Mouse (Mus musculus) MEL (cell line): ENCODE data around the gene Rnf212b. TPM values are rescaled to one million over a fixed set of nuclear protein-coding genes. Genes with fewer than 3 reads are reported as not detected.
A peak's percentile ranks its signal among the peaks of the same experiment; 100 is the strongest.

Source experiments
- DNase-seq: peaks from one replicate; pipeline ENCODE4 v3.0.0; 2011; ENCODE audit warnings: low read depth, low spot score
- H3K27ac ChIP-seq: 2 replicates; pipeline ENCODE4 v1.5.1; 2012; ENCODE audit warnings: low read depth, mild to moderate bottlenecking, control low read depth, low read length, moderate library complexity; ENCODE audit not compliant: control insufficient read depth
- H3K27me3 ChIP-seq, 2 experiments: fragments of 150-350 bp in 1 of 2; sonication (generic) in 1 of 2; 2 replicates each; pipeline ENCODE4 v1.6.1; 2012; ENCODE audit warnings: low read length in 2 of 2, mild to moderate bottlenecking in 2 of 2, improper control_type of control experiment in 1 of 2, moderate library complexity in 1 of 2; ENCODE audit not compliant: insufficient read depth in 2 of 2, control insufficient read depth in 1 of 2
- H3K36me3 ChIP-seq, 2 experiments: 2 replicates each; pipeline ENCODE4 v1.6.1; 2012 to 2014; ENCODE audit warnings: low read length in 2 of 2, improper control_type of control experiment in 1 of 2, inconsistent platforms in 1 of 2, mild to moderate bottlenecking in 1 of 2; ENCODE audit not compliant: insufficient read depth in 2 of 2, control insufficient read depth in 1 of 2
- H3K4me1 ChIP-seq, 2 experiments: fragments of 150-350 bp in 1 of 2; sonication (generic) in 1 of 2; 2 replicates each; pipeline ENCODE4 v1.6.1; 2012; ENCODE audit warnings: low read length in 2 of 2, improper control_type of control experiment in 1 of 2, mild to moderate bottlenecking in 1 of 2; ENCODE audit not compliant: insufficient read depth in 2 of 2, control insufficient read depth in 1 of 2
- H3K4me3 ChIP-seq, 2 experiments: fragments of 150-350 bp in 1 of 2; sonication (generic) in 1 of 2; 2 replicates each; pipeline ENCODE4 v1.5.1; 2012; ENCODE audit warnings: low read depth in 2 of 2, low read length in 2 of 2, mild to moderate bottlenecking in 2 of 2, moderate library complexity in 2 of 2, control low read depth in 1 of 2, improper control_type of control experiment in 1 of 2; ENCODE audit not compliant: control insufficient read depth in 1 of 2, insufficient read depth in 1 of 2
- H3K79me2 ChIP-seq: 2 replicates; pipeline ENCODE4 v1.6.1; 2012; ENCODE audit warnings: mild to moderate bottlenecking, low read length, moderate library complexity; ENCODE audit not compliant: control insufficient read depth, poor library complexity, insufficient read depth
- H3K9ac ChIP-seq: 2 replicates; pipeline ENCODE4 v1.6.1; 2012; ENCODE audit warnings: low read depth, mild to moderate bottlenecking, control low read depth, low read length, moderate library complexity; ENCODE audit not compliant: control insufficient read depth, poor library complexity, severe bottlenecking
- H3K9me3 ChIP-seq: fragments of 150-350 bp; sonication (generic); replicated peaks from 2 replicates; pipeline ENCODE4 v1.6.1; 2012; ENCODE audit warnings: mild to moderate bottlenecking, low read length, improper control_type of control experiment, moderate library complexity; ENCODE audit not compliant: insufficient read depth
- CHD2 ChIP-seq: IDR thresholded peaks from 2 replicates; pipeline ENCODE4 v1.6.1; 2011; ENCODE audit warnings: low read length, improper control_type of control experiment
- E2F4 ChIP-seq: IDR thresholded peaks from 2 replicates; pipeline ENCODE4 v1.6.1; 2011; ENCODE audit warnings: low read depth, low read length, improper control_type of control experiment, borderline replicate concordance
- ELF1 ChIP-seq: IDR thresholded peaks from 2 replicates; pipeline ENCODE4 v1.6.1; 2014; ENCODE audit warnings: low read depth, mild to moderate bottlenecking, inconsistent platforms, low read length, improper control_type of control experiment, moderate library complexity
- ETS1 ChIP-seq: IDR thresholded peaks from 2 replicates; pipeline ENCODE4 v1.6.1; 2012; ENCODE audit warnings: low read depth, mild to moderate bottlenecking, inconsistent platforms, low read length, improper control_type of control experiment, moderate library complexity
- GATA1 ChIP-seq: IDR thresholded peaks from 2 replicates; pipeline ENCODE4 v1.6.1; 2011; ENCODE audit warnings: low read depth, low read length, improper control_type of control experiment
- HCFC1 ChIP-seq: IDR thresholded peaks from 2 replicates; pipeline ENCODE4 v1.6.1; 2012; ENCODE audit warnings: low read depth, mild to moderate bottlenecking, inconsistent platforms, low read length, improper control_type of control experiment, moderate library complexity
- JUND ChIP-seq: IDR thresholded peaks from 2 replicates; pipeline ENCODE4 v1.6.1; 2011; ENCODE audit warnings: low read depth, mild to moderate bottlenecking, improper control_type of control experiment, low read length
- MAFK ChIP-seq: IDR thresholded peaks from 2 replicates; pipeline ENCODE4 v1.6.1; 2011; ENCODE audit warnings: low read depth, mild to moderate bottlenecking, low read length, improper control_type of control experiment, borderline replicate concordance
- MEF2A ChIP-seq: IDR thresholded peaks from 2 replicates; pipeline ENCODE4 v1.6.1; 2014; ENCODE audit warnings: low read depth, mild to moderate bottlenecking, inconsistent platforms, low read length, improper control_type of control experiment; ENCODE audit not compliant: poor library complexity, insufficient replicate concordance, severe bottlenecking; ENCODE audit errors: extremely low read depth
- MXI1 ChIP-seq: IDR thresholded peaks from 2 replicates; pipeline ENCODE4 v1.6.1; 2011; ENCODE audit warnings: mild to moderate bottlenecking, low read depth, low read length, improper control_type of control experiment
- MYC ChIP-seq: IDR thresholded peaks from 2 replicates; pipeline ENCODE4 v1.6.1; 2011; ENCODE audit warnings: low read depth, mild to moderate bottlenecking, low read length, improper control_type of control experiment, moderate library complexity
- NELFE ChIP-seq: IDR thresholded peaks from 2 replicates; pipeline ENCODE4 v1.6.1; 2011; ENCODE audit warnings: low read depth, low read length, improper control_type of control experiment
- NRF1 ChIP-seq: IDR thresholded peaks from 2 replicates; pipeline ENCODE4 v1.6.1; 2014; ENCODE audit warnings: low read depth, mild to moderate bottlenecking, inconsistent platforms, low read length, improper control_type of control experiment, moderate library complexity; ENCODE audit not compliant: poor library complexity, insufficient read depth, severe bottlenecking
- POLR2A ChIP-seq, 2 experiments: IDR thresholded peaks; 2 replicates each; pipeline ENCODE4 v1.6.1; 2011 to 2012; ENCODE audit warnings: low read length in 2 of 2, mild to moderate bottlenecking in 2 of 2, control low read depth in 1 of 2, improper control_type of control experiment in 1 of 2, low read depth in 1 of 2, moderate library complexity in 1 of 2; ENCODE audit not compliant: control insufficient read depth in 1 of 2, insufficient read depth in 1 of 2, poor library complexity in 1 of 2
- POLR2AphosphoS2 ChIP-seq: IDR thresholded peaks from 2 replicates; pipeline ENCODE4 v1.6.1; 2011; ENCODE audit warnings: low read length, improper control_type of control experiment
- RCOR1 ChIP-seq: IDR thresholded peaks from 2 replicates; pipeline ENCODE4 v1.6.1; 2012; ENCODE audit warnings: low read depth, mild to moderate bottlenecking, inconsistent platforms, low read length, improper control_type of control experiment
- SMC3 ChIP-seq: IDR thresholded peaks from 2 replicates; pipeline ENCODE4 v1.6.1; 2011; ENCODE audit warnings: low read depth, low read length, improper control_type of control experiment
- TAL1 ChIP-seq: IDR thresholded peaks from 2 replicates; pipeline ENCODE4 v1.6.1; 2012; ENCODE audit warnings: mild to moderate bottlenecking, inconsistent platforms, low read length, moderate library complexity, mixed read lengths
- UBTF ChIP-seq: IDR thresholded peaks from 2 replicates; pipeline ENCODE4 v1.6.1; 2012; ENCODE audit warnings: low read depth, mild to moderate bottlenecking, inconsistent platforms, low read length, improper control_type of control experiment, moderate library complexity, borderline replicate concordance; ENCODE audit not compliant: insufficient read depth
- ZKSCAN1 ChIP-seq: IDR thresholded peaks from 2 replicates; pipeline ENCODE4 v1.6.1; 2012; ENCODE audit warnings: low read depth, mild to moderate bottlenecking, inconsistent platforms, low read length, improper control_type of control experiment, moderate library complexity
- ZMIZ1 ChIP-seq: IDR thresholded peaks from 2 replicates; pipeline ENCODE4 v1.6.1; 2012; ENCODE audit warnings: low read depth, mild to moderate bottlenecking, inconsistent platforms, low read length, improper control_type of control experiment, moderate library complexity
- polyA plus RNA-seq, 2 experiments: library from polyadenylated mRNA; stranded (reverse) in 1 of 2; unstranded in 1 of 2; fragments of >175 nt in 1 of 2; fragments of >200 nt in 1 of 2; gene quantifications; 2 replicates each; pipeline versions ENCODE4 v1.2.1 to v1.2.4; 2012; ENCODE audit warnings: low replicate concordance in 2 of 2, low read depth in 1 of 2; ENCODE audit not compliant: insufficient read length in 2 of 2, insufficient read depth in 1 of 2, missing spikeins in 1 of 2
- total RNA-seq: library from RNA; depleted of rRNA; stranded (reverse); fragments of 300-350 nt; gene quantifications from 2 replicates; pipeline ENCODE4 v1.2.3, GENCODE M21; 2012

Rnf212b gene
- total and polyA plus RNA-seq, 3 experiments: not detected

GRCm38 (mm10) chr14:54793894-54794830 is 19.8 kb upstream of the Rnf212b start (continued):
- no peak for TF ChIP-seq ELF1
- no peak for TF ChIP-seq CHD2
- no peak for TF ChIP-seq ZKSCAN1
- TF ChIP-seq POLR2A (IDR thresholded peaks at IDR 0.05; ENCODE audit: control insufficient read depth in 1 of 2, insufficient read depth in 1 of 2, low read depth in 1 of 2, low read length in 2 of 2, poor library complexity in 1 of 2): no peak
- no peak for TF ChIP-seq ZMIZ1
- peak; percentile 71 for TF ChIP-seq RCOR1
- no peak for TF ChIP-seq MAFK
- peak; percentile 75 for TF ChIP-seq ETS1
- no peak for TF ChIP-seq UBTF
- peak; percentile 84 for TF ChIP-seq GATA1
- no peak for TF ChIP-seq MXI1
- no peak for TF ChIP-seq POLR2AphosphoS2
- TF ChIP-seq TAL1: no peak

GRCm38 (mm10) chr14:54795901-54796300 is 18.0 kb upstream of the Rnf212b start:
- Histone ChIP-seq H3K36me3 (peaks cover 0 to 24% of the 10 kb centered on the region in 2 experiments; a peak in 2 of 4 replicates), H3K27me3 (no peaks in the 10 kb centered on the region), H3K9me3 (no peaks in the 10 kb centered on the region), H3K4me1 (peaks cover 25 to 33% of the 10 kb centered on the region in 2 experiments), H3K27ac (peak overlapping the region; percentile 90), H3K4me3 (peak overlapping the region; percentile 43 to 51), H3K9ac (peak overlapping the region; percentile 56), H3K79me2 (no peaks in the 10 kb centered on the region)
- TF ChIP-seq SMC3: no peak
- no peak for TF ChIP-seq CHD2
- no peak for TF ChIP-seq TAL1
- no peak for TF ChIP-seq HCFC1
- TF ChIP-seq MYC: no peak
- TF ChIP-seq JUND: no peak
- TF ChIP-seq E2F4: no peak
- TF ChIP-seq MAFK: no peak
- no peak for TF ChIP-seq NRF1
- TF ChIP-seq NELFE: no peak
- TF ChIP-seq MEF2A: no peak
- no peak for DNase-seq
